Mouse (Mus musculus): ENCODE results near the gene Wdr61. TPM values are rescaled to one million over a fixed set of nuclear protein-coding genes. Genes with fewer than 3 reads are reported as not detected.
A peak's percentile ranks its signal among the peaks of the same experiment; 100 is the strongest.

Wdr61 gene
- polyA plus RNA-seq, 1 experiment from 2014 or later = 162 TPM

GRCm38 (mm10) chr9:54743891-54744290 is 9.6 kb upstream of the Wdr61 start:
- no peak overlapping the region for H3K4me2 ChIP-seq (ENCODE audit: low read length)
- no peak overlapping the region for H3K4me3 ChIP-seq (ENCODE audit: low read depth, low read length)
- ATAC-seq (replicated peaks; ENCODE audit: low FRiP score, low TSS enrichment, low read depth) (no peak), DNase-seq (ENCODE audit: low spot score) (no peak)
- H3K4me1 ChIP-seq (replicated peaks; ENCODE audit: control insufficient read depth, insufficient read depth, low read length) = no peaks in the 10 kb centered on the region
- H3K9ac ChIP-seq (ENCODE audit: low read length) = no peak overlapping the region
- 84% methylated on average over 4 of the region's 4 CpGs for WGBS
- H3K36me3 ChIP-seq (ENCODE audit: control insufficient read depth, insufficient read depth, low read length) = no peaks in the 10 kb centered on the region
- no peaks in the 10 kb centered on the region for H3K27me3 ChIP-seq (replicated peaks; ENCODE audit: control insufficient read depth, insufficient read depth, low read length)
- H3K9me3 ChIP-seq (ENCODE audit: control insufficient read depth, low read length) = no peaks in the 10 kb centered on the region
- no peak overlapping the region for H3K27ac ChIP-seq (ENCODE audit: low read depth)

- Histone ChIP-seq H3K27ac (ENCODE audit: low read depth) (no peak overlapping the region), H3K9ac (ENCODE audit: low read length) (no peak overlapping the region), H3K36me3 (ENCODE audit: control insufficient read depth, insufficient read depth, low read length) (no peaks in the 10 kb centered on the region), H3K4me1 (replicated peaks; ENCODE audit: control insufficient read depth, insufficient read depth, low read length) (peaks cover 12% of the 10 kb centered on the region; the same call in 1 of the 2 replicates), H3K9me3 (ENCODE audit: control insufficient read depth, low read length) (no peaks in the 10 kb centered on the region), H3K27me3 (replicated peaks; ENCODE audit: control insufficient read depth, insufficient read depth, low read length) (no peaks in the 10 kb centered on the region), H3K4me3 (ENCODE audit: low read depth, low read length) (no peak overlapping the region), H3K4me2 (ENCODE audit: low read length) (no peak overlapping the region)
- DNase-seq (ENCODE audit: low spot score) = peak; percentile 66
- WGBS = 27% methylated on average over 3 of the region's 3 CpGs
- ATAC-seq (replicated peaks; ENCODE audit: low FRiP score, low TSS enrichment, low read depth) = no peak
These were observed 4.1 kb upstream of the Wdr61 start for GRCm38 (mm10) chr9:54738376-54738775.

GRCm38 (mm10) chr9:54736284-54736701 is 2.0 kb upstream of the Wdr61 start:
- no peak overlapping the region for H3K4me2 ChIP-seq (ENCODE audit: low read length)
- ATAC-seq (replicated peaks; ENCODE audit: low FRiP score, low TSS enrichment, low read depth) (no peak), DNase-seq (ENCODE audit: low spot score) (peak; percentile 80)
- no peaks in the 10 kb centered on the region for H3K27me3 ChIP-seq (replicated peaks; ENCODE audit: control insufficient read depth, insufficient read depth, low read length)
- H3K27ac ChIP-seq (ENCODE audit: low read depth) = no peak overlapping the region
- H3K4me3 ChIP-seq (ENCODE audit: low read depth, low read length) = no peak overlapping the region
- WGBS = 18% methylated on average over 9 of the region's 9 CpGs
- no peak overlapping the region for H3K9ac ChIP-seq (ENCODE audit: low read length)
- H3K36me3 ChIP-seq (ENCODE audit: control insufficient read depth, insufficient read depth, low read length) = no peaks in the 10 kb centered on the region
- H3K9me3 ChIP-seq (ENCODE audit: control insufficient read depth, low read length) = no peaks in the 10 kb centered on the region
- H3K4me1 ChIP-seq (replicated peaks; ENCODE audit: control insufficient read depth, insufficient read depth, low read length) = peaks cover 17% of the 10 kb centered on the region

GRCm38 (mm10) chr9:54734639-54735252 is 427 bp upstream of the Wdr61 start:
- H3K36me3 ChIP-seq (ENCODE audit: control insufficient read depth, insufficient read depth, low read length) = peaks cover 2% of the 10 kb centered on the region; the same call in 1 of the 2 replicates
- H3K9me3 ChIP-seq (ENCODE audit: control insufficient read depth, low read length) = no peaks in the 10 kb centered on the region
- peak overlapping the region; percentile 31; the same call in 1 of the 2 replicates for H3K9ac ChIP-seq (ENCODE audit: low read length)
- H3K4me1 ChIP-seq (replicated peaks; ENCODE audit: control insufficient read depth, insufficient read depth, low read length) = peaks cover 17% of the 10 kb centered on the region
- 21% methylated on average over 11 of the region's 11 CpGs for WGBS
- H3K4me2 ChIP-seq (ENCODE audit: low read length) = peak overlapping the region; percentile 71
- peak overlapping the region; percentile 62 for H3K4me3 ChIP-seq (ENCODE audit: low read depth, low read length)
- 0 out of 2 replicates have a peak overlapping the region, but pooled peaks have one; percentile 8 for H3K27ac ChIP-seq (ENCODE audit: low read depth)
- ATAC-seq (replicated peaks; ENCODE audit: low FRiP score, low TSS enrichment, low read depth) (no peak), DNase-seq (ENCODE audit: low spot score) (no peak)
- no peaks in the 10 kb centered on the region for H3K27me3 ChIP-seq (replicated peaks; ENCODE audit: control insufficient read depth, insufficient read depth, low read length)

- Histone ChIP-seq H3K9me3 (ENCODE audit: control insufficient read depth, low read length) (no peaks in the 10 kb centered on the region), H3K27me3 (replicated peaks; ENCODE audit: control insufficient read depth, insufficient read depth, low read length) (no peaks in the 10 kb centered on the region), H3K4me1 (replicated peaks; ENCODE audit: control insufficient read depth, insufficient read depth, low read length) (peaks cover 17% of the 10 kb centered on the region), H3K27ac (ENCODE audit: low read depth) (no peak overlapping the region), H3K4me3 (ENCODE audit: low read depth, low read length) (no peak overlapping the region), H3K36me3 (ENCODE audit: control insufficient read depth, insufficient read depth, low read length) (peaks cover 28% of the 10 kb centered on the region), H3K4me2 (ENCODE audit: low read length) (no peak overlapping the region), H3K9ac (ENCODE audit: low read length) (no peak overlapping the region)
- DNase-seq (ENCODE audit: low spot score) (no peak), ATAC-seq (replicated peaks; ENCODE audit: low FRiP score, low TSS enrichment, low read depth) (no peak)
- 91% methylated on average over 2 of the region's 2 CpGs for WGBS
These were observed 2.2 kb downstream of the Wdr61 start for GRCm38 (mm10) chr9:54732122-54732521.

- no peaks in the 10 kb centered on the region for H3K9me3 ChIP-seq (ENCODE audit: control insufficient read depth, low read length)
- H3K27ac ChIP-seq (ENCODE audit: low read depth) = no peak overlapping the region
- DNase-seq (ENCODE audit: low spot score) (no peak), ATAC-seq (replicated peaks; ENCODE audit: low FRiP score, low TSS enrichment, low read depth) (no peak)
- no peak overlapping the region for H3K4me2 ChIP-seq (ENCODE audit: low read length)
- no peaks in the 10 kb centered on the region for H3K4me1 ChIP-seq (replicated peaks; ENCODE audit: control insufficient read depth, insufficient read depth, low read length)
- no peaks in the 10 kb centered on the region for H3K27me3 ChIP-seq (replicated peaks; ENCODE audit: control insufficient read depth, insufficient read depth, low read length)
- no peak overlapping the region for H3K4me3 ChIP-seq (ENCODE audit: low read depth, low read length)
- H3K9ac ChIP-seq (ENCODE audit: low read length) = no peak overlapping the region
- H3K36me3 ChIP-seq (ENCODE audit: control insufficient read depth, insufficient read depth, low read length) = peaks cover 84% of the 10 kb centered on the region
- 80% methylated on average over 5 of the region's 5 CpGs for WGBS
These were observed 8.0 kb downstream of the Wdr61 start for GRCm38 (mm10) chr9:54726315-54726714.

GRCm38 (mm10) chr9:54722596-54722995 is 11.7 kb downstream of the Wdr61 start:
- H3K9me3 ChIP-seq (ENCODE audit: control insufficient read depth, low read length) = no peaks in the 10 kb centered on the region
- no peak for ATAC-seq (replicated peaks; ENCODE audit: low FRiP score, low TSS enrichment, low read depth)
- no peak overlapping the region for H3K4me2 ChIP-seq (ENCODE audit: low read length)
- 90% methylated on average over 4 of the region's 4 CpGs for WGBS
- H3K9ac ChIP-seq (ENCODE audit: low read length) = no peak overlapping the region
- no peak overlapping the region for H3K27ac ChIP-seq (ENCODE audit: low read depth)
- H3K27me3 ChIP-seq (replicated peaks; ENCODE audit: control insufficient read depth, insufficient read depth, low read length) = no peaks in the 10 kb centered on the region
- H3K4me1 ChIP-seq (replicated peaks; ENCODE audit: control insufficient read depth, insufficient read depth, low read length) = no peaks in the 10 kb centered on the region
- no peak overlapping the region for H3K4me3 ChIP-seq (ENCODE audit: low read depth, low read length)
- H3K36me3 ChIP-seq (ENCODE audit: control insufficient read depth, insufficient read depth, low read length) = peaks cover 97% of the 10 kb centered on the region
- DNase-seq (ENCODE audit: low spot score) = no peak

GRCm38 (mm10) chr9:54722156-54722555 is 12.2 kb downstream of the Wdr61 start:
- WGBS = 78% methylated on average over 7 of the region's 7 CpGs
- H3K27ac ChIP-seq (ENCODE audit: low read depth) = no peak overlapping the region
- no peaks in the 10 kb centered on the region for H3K27me3 ChIP-seq (replicated peaks; ENCODE audit: control insufficient read depth, insufficient read depth, low read length)
- DNase-seq (ENCODE audit: low spot score) (no peak), ATAC-seq (replicated peaks; ENCODE audit: low FRiP score, low TSS enrichment, low read depth) (no peak)
- H3K4me2 ChIP-seq (ENCODE audit: low read length) = no peak overlapping the region
- no peaks in the 10 kb centered on the region for H3K4me1 ChIP-seq (replicated peaks; ENCODE audit: control insufficient read depth, insufficient read depth, low read length)
- peaks cover 97% of the 10 kb centered on the region for H3K36me3 ChIP-seq (ENCODE audit: control insufficient read depth, insufficient read depth, low read length)
- H3K9ac ChIP-seq (ENCODE audit: low read length) = no peak overlapping the region
- H3K4me3 ChIP-seq (ENCODE audit: low read depth, low read length) = no peak overlapping the region
- no peaks in the 10 kb centered on the region for H3K9me3 ChIP-seq (ENCODE audit: control insufficient read depth, low read length)

- H3K4me3 ChIP-seq (ENCODE audit: low read depth, low read length) = no peak overlapping the region
- no peaks in the 10 kb centered on the region for H3K9me3 ChIP-seq (ENCODE audit: control insufficient read depth, low read length)
- ATAC-seq (replicated peaks; ENCODE audit: low FRiP score, low TSS enrichment, low read depth) = no peak
- no peak for DNase-seq (ENCODE audit: low spot score)
- no peak overlapping the region for H3K9ac ChIP-seq (ENCODE audit: low read length)
- H3K4me2 ChIP-seq (ENCODE audit: low read length) = no peak overlapping the region
- H3K27me3 ChIP-seq (replicated peaks; ENCODE audit: control insufficient read depth, insufficient read depth, low read length) = no peaks in the 10 kb centered on the region
- peaks cover 89% of the 10 kb centered on the region for H3K36me3 ChIP-seq (ENCODE audit: control insufficient read depth, insufficient read depth, low read length)
- no peak overlapping the region for H3K27ac ChIP-seq (ENCODE audit: low read depth)
- WGBS = 80% methylated on average over 3 of the region's 3 CpGs
- no peaks in the 10 kb centered on the region for H3K4me1 ChIP-seq (replicated peaks; ENCODE audit: control insufficient read depth, insufficient read depth, low read length)
These were observed 16.8 kb downstream of the Wdr61 start for GRCm38 (mm10) chr9:54717527-54717926.
